Mouse (Mus musculus): ENCODE measurements at regions not wholly inside any gene's neighbourhood (a gene's known extent, or its start where the extent isn't known, plus 50 kb on each side); places are given as distances from the start of the nearest gene placed in this dataset.

GRCm38 (mm10) chr16:49407956-49408795, 290.9 kb upstream of the Ift57 start:
- TF ChIP-seq EP300 (IDR thresholded peaks at IDR 0.05; ENCODE audit: low read depth): no peak
- TF ChIP-seq CTCF (IDR thresholded peaks at IDR 0.05; ENCODE audit: low read depth): no peak

Measured in liver, postnatal 0 days (tissue).